Mouse (Mus musculus) spleen, postnatal 10 days (tissue): ENCODE results near the gene Adk.
"Not testable (repeated sequence)": the region's sequence is repeated elsewhere in the genome, so short reads cannot be mapped to it uniquely, and the experiment has no call there.

Experiments used
- DNase-seq, 2 experiments: peaks; one replicate each; pipeline ENCODE4 v3.0.0; 2021 to 2022; ENCODE audit warnings: low spot score in 2 of 2

Gene Adk

GRCm38 (mm10) chr14:21427369-21427768, 375.0 kb downstream of the Adk start:
- DNase-seq: no peak

GRCm38 (mm10) chr14:21433415-21433814, 381.0 kb downstream of the Adk start:
- DNase-seq: no peak

DNA sequence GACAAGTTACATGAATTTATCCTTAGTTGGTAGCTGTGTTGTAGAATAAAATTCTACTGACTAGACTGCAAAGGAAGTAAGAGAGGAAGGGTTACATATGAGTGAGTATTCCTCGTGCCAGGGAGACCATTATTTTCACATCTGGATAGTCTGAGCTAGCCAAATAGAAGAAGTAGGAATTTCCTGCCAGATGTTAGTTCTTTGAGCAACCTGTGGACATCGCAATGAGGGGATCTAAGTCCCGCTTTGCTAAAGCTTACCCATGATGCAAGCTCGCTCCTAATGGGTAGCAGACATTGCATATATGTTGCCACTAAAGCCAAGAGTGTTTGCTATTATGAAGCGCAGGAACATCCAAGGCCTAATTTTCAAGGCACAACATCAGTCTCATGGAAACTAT, 381.6 kb downstream of the Adk start:
- no peak for DNase-seq

- DNase-seq: no peak
Measured at GRCm38 (mm10) chr14:21434686-21435085, 382.3 kb downstream of the Adk start.

DNA sequence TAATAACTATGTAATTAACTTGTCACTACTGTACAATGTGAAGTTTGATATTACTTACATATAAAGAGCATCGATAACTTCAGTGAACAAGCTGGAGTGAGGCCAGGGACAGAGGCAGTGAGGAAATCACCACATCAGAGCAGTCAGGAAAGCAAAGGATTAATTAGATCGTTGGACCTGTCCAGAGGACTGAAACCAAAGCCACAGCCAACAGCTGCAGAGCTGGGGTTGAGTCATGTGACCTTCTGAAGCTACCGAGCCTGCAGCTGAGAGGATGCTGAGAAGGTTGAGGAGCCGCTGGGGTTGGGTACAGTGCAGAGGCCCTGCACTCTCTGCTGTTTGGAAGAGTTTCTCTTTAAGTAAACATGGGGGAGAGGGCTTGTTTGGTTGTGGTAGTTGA, 387.4 kb downstream of the Adk start:
- DNase-seq: no peak

- no peak for DNase-seq
Measured at GRCm38 (mm10) chr14:21440526-21440925, 388.2 kb downstream of the Adk start.

DNA sequence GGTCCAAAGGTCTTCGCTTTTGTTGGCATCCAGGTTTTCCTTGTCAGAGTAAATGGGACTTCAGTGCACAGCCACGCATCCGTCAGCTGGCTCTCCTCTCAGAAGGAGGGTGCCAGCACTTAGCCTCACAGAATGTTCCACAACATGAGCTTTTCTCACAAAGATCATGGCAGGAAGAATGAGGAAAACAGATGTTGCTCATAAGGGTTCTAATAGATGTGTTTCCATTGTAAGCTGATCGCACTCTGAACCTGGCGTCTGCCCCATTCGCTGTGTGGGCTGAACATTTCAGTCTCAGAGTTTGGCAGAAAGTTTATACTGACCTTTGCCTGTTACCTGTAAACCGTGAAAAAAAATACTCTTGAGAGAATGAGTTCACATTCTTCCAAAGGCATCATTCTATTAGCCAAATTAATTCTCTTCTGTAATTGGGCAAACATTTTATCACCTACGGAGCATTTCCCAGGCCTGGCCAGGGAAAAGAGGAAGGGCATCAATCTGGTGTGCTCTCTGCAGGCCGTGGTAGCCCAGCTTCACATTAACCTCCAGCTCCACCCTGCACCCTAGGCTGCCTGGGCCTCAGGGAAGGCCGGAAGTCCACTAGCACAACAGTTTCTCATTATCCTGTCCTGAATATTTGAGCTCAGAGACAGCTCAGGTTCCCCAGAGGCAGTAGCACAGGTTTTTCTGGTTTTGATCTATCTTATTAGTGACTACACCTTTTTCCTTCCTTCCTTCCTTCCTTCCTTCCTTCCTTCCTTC, 389.6 kb downstream of the Adk start:
- no peak for DNase-seq

GRCm38 (mm10) chr14:21452581-21452980, 400.2 kb downstream of the Adk start:
- DNase-seq: no peak

- DNase-seq: no peak
Measured at GRCm38 (mm10) chr14:21453896-21454295, 401.5 kb downstream of the Adk start.

DNA sequence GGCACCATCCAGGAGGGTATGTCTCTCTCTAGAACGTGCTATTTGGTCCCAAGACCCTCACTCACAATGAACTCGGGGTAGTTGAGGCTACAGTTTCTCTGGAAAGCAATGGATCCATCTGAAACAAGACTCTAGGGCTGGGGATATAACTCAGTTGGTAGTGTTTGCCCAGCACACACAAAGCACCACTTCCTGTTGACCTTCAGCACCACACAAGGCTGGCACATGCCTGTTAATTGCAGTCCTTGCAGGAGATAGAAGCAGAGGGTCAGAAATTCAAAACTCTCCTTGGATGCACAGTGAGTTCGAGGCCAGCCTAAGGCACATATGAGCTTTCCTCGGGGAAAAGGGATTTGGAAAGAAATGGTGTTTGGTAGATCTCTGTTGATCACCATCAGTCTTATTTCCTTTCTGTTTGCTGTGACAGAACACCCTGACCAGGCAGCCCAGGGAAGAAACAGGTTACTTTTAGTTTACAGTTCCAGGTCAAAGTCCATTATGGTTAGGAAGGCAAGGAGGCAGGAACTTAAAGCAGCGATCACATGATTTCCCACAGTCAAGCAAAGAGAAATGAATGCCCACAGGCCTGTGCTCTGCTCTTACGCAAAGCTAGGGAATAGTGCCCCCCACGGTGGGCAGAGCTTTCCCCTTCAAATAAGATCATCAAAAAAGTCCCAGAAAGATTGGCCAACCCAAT, 403.4 kb downstream of the Adk start:
- no peak for DNase-seq

DNA sequence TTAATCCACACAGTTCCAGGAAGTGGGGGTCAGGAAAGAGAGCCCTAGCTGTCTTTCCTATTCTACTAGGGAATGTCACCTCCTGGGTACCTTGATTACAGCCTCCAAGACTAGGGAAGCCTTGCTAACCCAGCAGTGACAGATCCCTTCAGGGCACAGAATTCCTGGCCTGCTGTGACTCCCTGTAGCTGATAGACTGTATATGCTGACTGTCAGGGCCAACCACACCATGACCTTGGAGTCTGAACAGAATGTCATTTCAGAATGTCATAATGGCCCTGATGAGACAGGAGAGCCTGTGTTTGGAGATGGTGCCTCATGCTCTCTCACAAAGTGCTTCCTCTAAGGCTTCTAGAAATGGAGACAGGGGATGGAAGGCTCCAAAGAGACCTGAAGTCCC, 404.2 kb downstream of the Adk start:
- DNase-seq: no peak

DNA sequence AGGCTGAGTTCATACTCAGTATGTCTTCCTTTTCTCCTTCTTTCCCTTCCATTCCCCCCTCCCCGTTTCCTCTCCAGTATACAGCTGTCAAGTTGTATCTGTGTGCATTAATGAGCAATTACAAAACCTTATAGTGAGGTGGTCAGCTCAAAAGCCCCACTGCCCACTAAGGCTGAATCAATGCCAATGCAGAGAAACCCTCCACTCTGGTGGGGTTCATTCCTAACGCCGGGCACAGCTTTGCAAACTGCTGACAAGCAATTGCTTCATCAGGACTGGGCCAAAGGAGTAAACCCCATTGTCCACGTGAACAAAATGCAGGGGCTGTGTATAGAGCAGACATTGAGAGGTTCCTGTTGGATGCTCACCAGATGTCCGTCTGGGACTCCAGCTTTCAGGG, 405.5 kb downstream of the Adk start:
- DNase-seq: no peak

DNA sequence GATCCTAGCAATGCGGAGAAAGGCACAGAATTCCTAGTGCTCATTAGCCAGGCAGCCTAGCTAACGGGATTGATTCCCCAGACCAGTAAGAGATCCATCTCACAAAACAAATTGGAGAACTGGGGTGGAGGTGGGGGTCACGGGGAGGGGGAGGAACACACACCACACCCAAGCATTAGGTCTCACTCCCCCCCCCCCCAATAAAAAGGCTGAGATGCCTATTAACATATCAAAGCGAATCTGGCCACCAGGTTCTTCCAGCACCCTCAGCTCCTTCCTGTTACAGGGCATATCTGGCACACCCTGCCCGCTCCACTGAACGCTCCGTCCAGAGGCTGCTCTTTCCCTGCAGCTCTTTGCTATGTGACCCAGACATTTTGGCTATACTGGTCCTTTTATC, 406.3 kb downstream of the Adk start:
- no peak for DNase-seq

DNA sequence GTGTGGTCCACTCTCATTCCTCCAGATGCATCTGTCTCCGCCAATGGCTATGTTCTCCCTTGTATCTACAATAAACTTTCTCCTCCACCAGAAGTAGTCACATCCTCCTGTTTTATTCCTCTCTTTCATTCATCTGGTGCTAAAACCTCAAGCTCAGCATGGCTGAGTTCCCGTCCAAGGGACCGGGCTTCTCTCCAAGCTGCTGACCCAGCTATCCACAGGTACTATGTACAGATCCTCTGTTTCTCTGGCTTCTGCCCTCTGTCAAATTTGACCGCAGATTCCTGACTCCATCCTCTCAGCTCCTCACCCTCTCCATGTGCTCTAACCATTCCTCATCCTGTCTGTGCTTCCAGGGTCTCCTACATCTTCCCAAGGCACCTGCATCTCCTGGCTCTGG, 406.8 kb downstream of the Adk start:
- no peak for DNase-seq

- no peak for DNase-seq
Measured at GRCm38 (mm10) chr14:21462398-21462797, 410.0 kb downstream of the Adk start.

DNA sequence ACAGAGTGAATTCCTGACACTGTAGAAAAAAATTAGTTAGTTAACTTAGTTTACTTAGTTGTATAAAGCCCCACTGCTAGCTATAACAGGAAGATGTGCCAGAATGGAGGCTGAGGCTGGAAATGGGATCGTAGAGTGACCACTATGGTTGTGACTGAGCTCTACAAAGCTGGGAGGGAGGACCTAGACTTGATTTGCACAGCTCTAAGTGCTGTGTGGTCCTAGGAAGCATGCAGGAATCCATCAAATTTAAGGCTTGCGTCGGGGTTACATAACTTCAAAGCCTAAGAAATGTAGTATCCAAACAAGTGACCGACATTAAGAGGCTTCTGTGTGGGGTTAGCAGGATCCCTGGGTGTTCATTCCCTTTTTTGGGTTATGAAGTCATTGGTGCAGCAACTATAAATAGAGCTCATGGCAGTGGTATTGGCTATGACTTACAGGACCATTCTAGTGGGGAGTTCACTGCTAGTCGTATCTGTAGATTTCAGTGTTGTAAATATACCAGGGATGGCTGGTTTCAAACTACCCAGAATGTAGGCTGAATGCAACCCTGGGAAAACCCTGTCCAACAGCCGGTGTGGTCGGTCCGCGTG, 410.8 kb downstream of the Adk start:
- DNase-seq: no peak

DNA sequence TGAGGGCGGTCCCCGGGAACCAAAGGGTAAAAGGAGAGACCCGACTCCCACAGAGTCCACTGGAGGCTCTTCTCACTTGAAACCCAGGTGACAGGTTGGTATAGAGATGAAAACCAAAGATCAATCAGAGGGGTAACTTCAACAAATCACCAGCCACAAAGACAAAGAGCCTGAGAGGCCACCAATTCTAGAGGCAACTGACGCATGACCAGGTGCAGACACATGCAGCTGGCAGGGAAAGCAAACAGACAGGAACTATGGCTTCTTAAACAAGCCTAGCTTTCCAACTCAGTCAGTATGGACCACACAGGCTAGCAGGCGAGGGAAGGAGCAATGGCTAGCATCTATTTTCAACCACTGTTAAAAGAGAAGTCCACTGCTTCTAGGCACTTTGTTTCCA, 418.0 kb downstream of the Adk start:
- DNase-seq: no peak

DNA sequence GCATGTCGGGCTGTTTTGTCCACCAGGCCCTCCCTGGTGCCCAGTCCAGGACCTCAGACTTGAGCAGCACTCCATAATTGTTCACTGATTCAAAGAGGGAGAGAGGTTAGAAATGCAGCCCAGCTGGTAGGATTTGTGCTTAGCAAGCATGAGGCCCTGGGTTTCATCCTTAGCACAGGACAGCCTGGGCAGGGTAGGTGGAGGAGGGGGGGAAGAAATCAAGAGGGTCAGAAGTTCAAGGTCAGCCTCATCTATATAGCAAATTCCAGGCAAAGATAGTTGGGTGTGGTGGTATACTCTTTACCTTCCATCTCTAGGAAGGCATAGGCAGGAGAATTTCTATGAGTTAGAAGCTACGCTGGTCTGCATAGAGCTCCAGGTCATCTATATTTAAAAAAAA, 419.6 kb downstream of the Adk start:
- no peak for DNase-seq

GRCm38 (mm10) chr14:21474593-21475132, 422.3 kb downstream of the Adk start:
- DNase-seq: not testable (repeated sequence)

- no peak for DNase-seq
Measured at GRCm38 (mm10) chr14:21477181-21477580, 424.8 kb downstream of the Adk start.

- no peak for DNase-seq
Measured at GRCm38 (mm10) chr14:21479566-21479965, 427.2 kb downstream of the Adk start.

GRCm38 (mm10) chr14:21480191-21480590, 427.8 kb downstream of the Adk start:
- DNase-seq: no peak

DNA sequence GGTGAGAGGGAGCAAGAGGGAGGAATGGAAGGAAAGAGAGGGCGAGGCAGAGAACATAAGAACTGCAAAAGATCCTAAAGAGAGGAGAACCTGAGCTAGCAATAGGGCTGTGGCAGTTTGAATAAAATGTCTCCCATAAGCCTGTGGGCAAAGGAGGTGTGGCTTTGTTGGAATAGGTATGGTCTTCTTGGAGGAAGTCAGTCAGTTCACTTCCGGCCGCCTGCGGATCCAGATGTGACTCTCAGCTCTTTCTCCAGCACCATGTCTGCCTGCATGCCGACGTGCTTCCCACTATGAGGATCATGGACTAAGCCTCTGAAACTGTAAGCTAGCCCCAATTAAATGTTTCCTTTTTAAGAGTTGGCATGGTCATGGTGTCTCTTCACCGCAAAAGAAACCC, 428.9 kb downstream of the Adk start, which contains the start of gene Kat6b:
Gene Kat6b (plus strand): TSS at position 204 of the 400 bp plus-strand sequence.
- DNase-seq: no peak
